Mouse (Mus musculus): ENCODE data around the gene Mrps18a.

The Mrps18a gene

GRCm38 (mm10) chr17:46143578-46144423 is 33.0 kb downstream of the Mrps18a start, which contains the start of gene Rsph9:
Rsph9 (minus strand) TSS chr17:46144216.
- peak; percentile 79 to 86 for DNase-seq (ENCODE audit: low spot score in 2 of 2)

GRCm38 (mm10) chr17:46152847-46153782 is 42.3 kb downstream of the Mrps18a start, which contains the start of gene Mad2l1bp:
Mad2l1bp (minus strand) TSS chr17:46153553.
- DNase-seq (ENCODE audit: low spot score in 2 of 2): peak; percentile 82 to 85

GRCm38 (mm10) chr17:46154336-46154735 is 43.5 kb downstream of the Mrps18a start:
- DNase-seq (ENCODE audit: low spot score in 2 of 2): no peak

DNA sequence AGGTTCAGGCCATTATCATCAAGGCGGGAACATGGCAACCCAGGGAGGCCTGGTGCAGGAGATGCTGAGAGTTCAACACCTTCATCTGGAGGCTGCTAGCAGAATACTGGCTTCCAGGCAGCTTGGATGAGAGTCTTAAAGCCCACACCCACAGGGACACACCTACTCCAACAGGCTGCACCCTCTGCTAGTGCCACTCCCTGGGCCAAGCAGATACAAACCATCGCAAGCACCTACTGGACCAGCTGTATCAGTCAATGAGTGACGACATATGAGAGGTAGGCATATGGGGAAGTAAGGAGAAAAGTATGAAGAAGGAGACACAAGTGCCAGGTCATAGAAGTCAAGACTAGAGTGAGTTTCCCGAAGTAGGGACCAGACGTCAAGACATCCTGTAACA is 45.9 kb downstream of the Mrps18a start:
- no peak for DNase-seq (ENCODE audit: low spot score in 2 of 2)

- DNase-seq (ENCODE audit: low spot score in 2 of 2): no peak
Measured at GRCm38 (mm10) chr17:46157131-46157530, 46.3 kb downstream of the Mrps18a start.

DNA sequence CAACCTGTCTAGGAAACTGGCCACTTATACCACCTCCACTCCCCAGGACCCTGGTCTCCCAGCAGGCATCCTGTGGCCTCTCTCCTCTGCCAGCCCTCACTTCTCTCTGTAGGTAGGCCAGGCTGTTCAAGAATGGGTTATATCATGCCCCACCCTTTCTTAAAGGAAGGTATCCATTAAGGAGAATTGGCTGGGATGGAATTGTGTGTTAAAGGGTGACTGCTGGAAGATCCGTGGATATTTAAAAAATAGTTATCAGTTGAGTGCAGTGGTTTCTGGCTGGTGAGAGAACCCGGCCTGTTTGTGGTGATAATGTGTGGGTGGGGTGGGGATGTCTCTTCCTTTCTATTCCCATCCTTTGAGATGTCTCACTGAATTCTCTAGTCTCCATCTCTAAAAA is 48.5 kb downstream of the Mrps18a start:
- DNase-seq (ENCODE audit: low spot score in 2 of 2): no peak

- DNase-seq (ENCODE audit: low spot score in 2 of 2): peak; percentile 84 to 89
Measured at GRCm38 (mm10) chr17:46160090-46160662, 49.4 kb downstream of the Mrps18a start.

- peak; percentile 92 for DNase-seq (ENCODE audit: low spot score in 2 of 2)
Measured at GRCm38 (mm10) chr17:46160686-46161085, 49.9 kb downstream of the Mrps18a start, which contains the start of gene Gtpbp2. Gtpbp2 (plus strand) TSS chr17:46161032.

GRCm38 (mm10) chr17:46161179-46161578 is 50.4 kb downstream of the Mrps18a start:
- DNase-seq (ENCODE audit: low spot score in 2 of 2): no peak

DNA sequence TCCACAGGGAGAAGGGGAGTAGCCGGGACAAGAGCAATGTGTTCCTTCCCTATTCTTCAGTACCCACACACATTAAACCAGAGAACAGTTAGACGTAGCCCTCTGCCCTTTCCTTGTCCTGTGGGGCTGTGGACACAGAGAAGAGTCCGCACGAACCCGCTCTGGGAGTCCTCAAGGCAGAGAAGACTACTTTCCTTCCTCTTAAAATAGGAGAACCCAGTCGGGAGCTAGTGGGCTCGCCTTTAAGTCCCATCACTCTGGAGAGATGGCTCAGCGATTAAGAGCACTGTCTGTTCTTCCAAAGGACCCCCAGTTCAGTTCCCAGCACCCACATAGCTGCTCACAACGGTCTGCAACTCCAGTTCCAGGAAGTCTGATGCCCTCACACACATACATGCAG is 50.9 kb downstream of the Mrps18a start:
- no peak for DNase-seq (ENCODE audit: low spot score in 2 of 2)

GRCm38 (mm10) chr17:46162551-46162950 is 51.8 kb downstream of the Mrps18a start:
- no peak for DNase-seq (ENCODE audit: low spot score in 2 of 2)

- no peak for DNase-seq (ENCODE audit: low spot score in 2 of 2)
Measured at GRCm38 (mm10) chr17:46162951-46163421, 52.2 kb downstream of the Mrps18a start.

DNA sequence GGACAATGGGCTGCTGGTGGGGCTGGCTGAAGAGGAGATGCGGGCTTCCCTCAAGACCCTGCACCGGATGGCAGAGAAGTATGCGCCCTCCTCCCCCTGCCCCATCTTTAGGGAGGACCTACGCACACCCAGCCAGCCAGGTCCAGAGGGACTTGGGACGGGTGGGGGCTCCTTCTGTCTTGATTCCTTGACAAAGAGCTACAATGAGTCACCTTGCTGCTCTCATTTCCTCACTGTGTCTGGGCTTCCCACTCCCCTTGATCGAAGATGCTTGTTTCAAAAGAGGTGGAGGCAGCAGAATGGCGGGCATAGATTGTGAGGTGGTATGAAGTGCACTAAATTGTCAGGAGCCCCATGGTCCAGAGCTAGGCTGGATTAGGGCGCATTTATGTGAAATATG is 53.5 kb downstream of the Mrps18a start:
- DNase-seq (ENCODE audit: low spot score in 2 of 2): no peak

GRCm38 (mm10) chr17:46164791-46165190 is 54.0 kb downstream of the Mrps18a start:
- no peak for DNase-seq (ENCODE audit: low spot score in 2 of 2)

GRCm38 (mm10) chr17:46165460-46165859 is 54.7 kb downstream of the Mrps18a start:
- no peak for DNase-seq (ENCODE audit: low spot score in 2 of 2)

DNA sequence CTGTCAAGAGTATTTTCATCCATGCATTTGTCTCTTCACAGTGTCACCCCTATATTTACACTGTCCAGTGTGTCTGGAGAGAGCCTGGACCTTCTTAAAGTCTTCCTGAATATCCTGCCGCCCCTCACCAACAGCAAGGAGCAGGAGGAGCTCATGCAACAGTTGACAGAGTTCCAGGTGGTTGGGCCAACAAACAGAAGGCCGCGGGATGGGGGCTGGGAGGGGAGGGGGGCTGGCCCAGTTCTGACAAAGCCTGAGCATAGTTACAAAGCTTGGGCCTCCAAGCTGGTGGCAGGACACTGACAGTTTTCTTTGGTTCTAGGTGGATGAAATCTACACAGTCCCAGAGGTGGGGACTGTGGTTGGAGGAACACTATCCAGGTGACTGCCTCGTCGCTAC is 55.5 kb downstream of the Mrps18a start:
- no peak for DNase-seq (ENCODE audit: low spot score in 2 of 2)

DNA sequence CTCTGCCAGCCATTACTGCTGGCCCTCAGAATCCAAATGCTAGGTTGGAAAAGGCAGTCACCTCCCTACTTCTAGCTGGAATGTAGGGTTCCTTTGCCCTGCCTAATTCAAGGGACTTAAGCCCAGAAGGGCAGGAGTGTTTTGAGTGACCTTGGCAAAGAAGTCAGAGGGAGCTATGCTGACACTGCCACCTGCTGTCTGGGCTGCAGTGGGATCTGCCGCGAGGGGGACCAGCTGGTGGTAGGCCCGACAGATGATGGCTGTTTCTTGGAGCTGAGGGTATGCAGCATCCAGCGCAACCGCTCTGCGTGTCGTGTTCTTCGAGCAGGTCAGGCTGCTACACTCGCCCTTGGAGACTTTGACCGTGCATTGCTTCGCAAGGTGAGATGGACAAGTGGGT is 56.2 kb downstream of the Mrps18a start:
- no peak for DNase-seq (ENCODE audit: low spot score in 2 of 2)

DNA sequence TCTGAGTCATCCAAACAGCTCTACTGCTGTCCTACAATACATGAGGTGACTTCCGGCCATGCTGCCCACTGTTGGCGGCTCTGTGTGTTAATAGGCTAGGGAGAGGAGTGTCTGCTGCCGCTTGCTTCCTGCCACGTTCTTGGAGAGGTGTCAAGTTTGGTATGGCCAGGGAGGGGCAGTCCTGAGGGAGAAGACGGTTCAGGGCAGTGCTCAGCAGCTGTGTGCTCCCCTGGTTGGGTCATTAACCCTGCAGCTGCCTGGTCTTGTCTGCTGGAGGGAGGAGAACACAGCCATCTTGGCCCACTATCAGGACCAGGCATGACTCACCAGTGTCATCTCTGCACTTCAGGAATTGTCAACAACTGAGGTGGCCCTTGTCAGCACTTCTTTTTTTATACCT is 57.5 kb downstream of the Mrps18a start:
- no peak for DNase-seq (ENCODE audit: low spot score in 2 of 2)

GRCm38 (mm10) chr17:46168768-46169167 is 58.0 kb downstream of the Mrps18a start:
- no peak for DNase-seq (ENCODE audit: low spot score in 2 of 2)

DNA sequence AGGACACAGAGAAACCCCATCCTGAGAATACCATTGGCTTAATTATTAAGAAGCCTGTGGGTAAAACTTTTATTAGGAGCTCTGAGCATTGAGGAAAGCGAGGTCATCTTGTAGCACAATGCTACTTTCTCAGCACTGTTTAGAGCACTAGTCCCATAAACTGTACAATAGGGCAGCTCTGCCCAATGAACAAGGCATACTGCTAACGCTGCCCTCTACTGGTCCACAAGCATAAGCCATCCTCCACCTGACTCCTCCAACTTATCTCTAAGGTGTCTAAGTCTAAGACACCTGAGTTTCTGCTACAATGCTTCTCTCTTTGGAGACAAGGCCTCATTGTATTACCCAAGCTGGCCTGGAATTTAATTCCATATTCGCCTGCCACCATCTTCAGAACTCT is 59.8 kb downstream of the Mrps18a start:
- no peak for DNase-seq (ENCODE audit: low spot score in 2 of 2)
